Mouse (Mus musculus) brain, embryonic 14.5 days (tissue): ENCODE results near the gene Tex9.

Source experiments
- CTCF ChIP-seq: fragments of 200-500 bp; IDR thresholded peaks from 2 replicates; pipeline ENCODE4 v1.5.1; 2012; ENCODE audit warnings: inconsistent platforms, mild to moderate bottlenecking, moderate library complexity, borderline replicate concordance; ENCODE audit not compliant: insufficient read depth, insufficient read length; ENCODE audit errors: extremely low read depth
- POLR2A ChIP-seq: fragments of 200-500 bp; IDR thresholded peaks from 2 replicates; pipeline ENCODE4 v1.6.1; 2012; ENCODE audit warnings: mild to moderate bottlenecking, inconsistent platforms, borderline replicate concordance; ENCODE audit not compliant: poor library complexity, insufficient read depth, insufficient read length, severe bottlenecking; ENCODE audit errors: extremely low read depth

DNA sequence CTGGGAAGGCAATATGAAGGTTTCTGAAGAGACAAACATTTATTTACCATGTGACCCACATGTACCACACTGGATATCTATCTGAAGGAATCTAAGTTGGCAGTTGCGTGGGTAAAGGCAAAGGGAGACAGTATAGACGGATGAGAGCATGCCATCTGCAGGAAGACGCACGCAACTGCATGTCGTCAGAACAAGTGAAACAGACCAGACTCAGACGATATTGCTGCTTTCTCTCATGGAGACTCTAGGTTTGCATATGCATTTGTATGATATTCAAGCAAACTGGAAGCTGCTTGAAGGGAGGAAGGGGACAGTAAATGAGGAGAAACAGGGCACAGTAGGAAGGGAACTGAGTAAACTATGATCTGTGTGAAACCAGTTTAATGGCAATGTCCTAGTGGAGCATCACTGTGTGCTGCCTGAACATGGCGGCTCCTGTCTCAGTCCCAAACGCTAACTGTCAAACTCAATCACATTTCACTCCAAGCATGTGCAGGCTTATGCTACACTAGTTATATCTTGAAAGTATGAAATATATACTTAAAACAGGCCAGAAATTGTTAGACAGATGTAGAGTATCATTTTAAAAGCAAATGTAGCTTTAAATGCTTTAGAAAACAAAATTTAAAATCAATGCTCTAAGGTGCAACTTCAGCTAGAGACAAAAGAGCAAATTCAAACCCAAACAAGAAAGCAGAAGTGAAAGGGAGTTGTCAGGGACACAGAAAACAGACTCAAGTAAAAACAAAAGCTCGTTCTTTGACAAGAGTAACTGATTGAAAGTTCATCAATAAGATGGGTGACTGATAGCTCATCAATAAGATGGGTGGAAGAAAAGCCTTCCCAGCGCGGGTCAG, 24.2 kb downstream of the Tex9 start:
- TF ChIP-seq CTCF (peak; percentile 72), POLR2A (no peak)
